Mouse (Mus musculus): ENCODE data around the gene Spsb1. TPM values are rescaled to one million over a fixed set of nuclear protein-coding genes. Genes with fewer than 3 reads are reported as not detected.

Gene Spsb1
- total and polyA plus RNA-seq, 3 experiments: 0.08 TPM; not detected in 2

DNA sequence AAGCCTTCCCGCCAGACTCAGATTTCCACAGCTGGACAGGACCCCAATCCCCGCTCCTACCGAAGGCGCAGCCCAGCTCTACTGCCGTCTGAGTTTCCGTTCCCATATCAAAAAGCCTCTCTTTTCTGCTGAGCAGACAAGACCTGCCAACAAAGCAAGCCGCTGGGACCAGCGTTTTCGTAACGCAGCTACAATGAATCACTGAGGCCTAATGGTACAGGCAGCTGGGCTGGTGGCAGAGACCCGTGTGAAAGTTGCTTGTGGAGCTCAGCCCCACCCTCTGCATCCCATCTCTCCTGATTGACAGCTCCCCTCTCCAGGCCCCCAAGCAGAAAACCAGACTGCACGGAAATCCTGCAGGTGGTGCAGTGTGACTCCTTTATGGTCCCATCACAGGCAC is 34.0 kb downstream of the Spsb1 start:
- DNase-seq (ENCODE audit: low spot score) (no peak), ATAC-seq (ENCODE audit: extremely low read depth, insufficient number of reproducible peaks, low FRiP score, poor library complexity, severe bottlenecking) (no peak)
- H3K4me1 ChIP-seq (ENCODE audit: insufficient read depth, low read depth, low read length): no peaks in the 10 kb centered on the region
- no peak overlapping the region for H3K4me3 ChIP-seq (ENCODE audit: low read depth, low read length)
- TF ChIP-seq TAL1 (conservative IDR thresholded peaks at IDR 0.05; ENCODE audit: low read depth, low read length) (no peak), CTCF (IDR thresholded peaks at IDR 0.05; ENCODE audit: low read depth, low read length) (no peak), GATA1 (IDR thresholded peaks at IDR 0.05; ENCODE audit: borderline replicate concordance, low read length) (no peak), GATA2 (IDR thresholded peaks at IDR 0.05; ENCODE audit: borderline replicate concordance, low read depth, low read length) (no peak), POLR2AphosphoS5 (IDR thresholded peaks at IDR 0.05; ENCODE audit: insufficient replicate concordance, low read depth, low read length) (no peak)
- no peaks in the 10 kb centered on the region for H3K9me3 ChIP-seq (replicated peaks)
- H3K36me3 ChIP-seq (replicated peaks): no peaks in the 10 kb centered on the region
- H3K27me3 ChIP-seq (ENCODE audit: insufficient read depth, low read length): peaks cover 2% of the 10 kb centered on the region; the same call in 1 of the 2 replicates

- ATAC-seq (ENCODE audit: extremely low read depth, insufficient number of reproducible peaks, low FRiP score, poor library complexity, severe bottlenecking) (no peak), DNase-seq (ENCODE audit: low spot score) (no peak)
- Histone ChIP-seq H3K4me1 (ENCODE audit: insufficient read depth, low read depth, low read length) (no peaks in the 10 kb centered on the region), H3K4me3 (ENCODE audit: low read depth, low read length) (no peak overlapping the region), H3K36me3 (replicated peaks) (no peaks in the 10 kb centered on the region), H3K27me3 (ENCODE audit: insufficient read depth, low read length) (peaks cover 2% of the 10 kb centered on the region; the same call in 1 of the 2 replicates), H3K9me3 (replicated peaks) (no peaks in the 10 kb centered on the region)
- TF ChIP-seq TAL1 (conservative IDR thresholded peaks at IDR 0.05; ENCODE audit: low read depth, low read length) (no peak), CTCF (IDR thresholded peaks at IDR 0.05; ENCODE audit: low read depth, low read length) (no peak), POLR2AphosphoS5 (IDR thresholded peaks at IDR 0.05; ENCODE audit: insufficient replicate concordance, low read depth, low read length) (no peak), GATA1 (IDR thresholded peaks at IDR 0.05; ENCODE audit: borderline replicate concordance, low read length) (no peak), GATA2 (IDR thresholded peaks at IDR 0.05; ENCODE audit: borderline replicate concordance, low read depth, low read length) (no peak)
Measured at GRCm38 (mm10) chr4:149918455-149919070, 36.3 kb downstream of the Spsb1 start.

- Histone ChIP-seq H3K4me3 (ENCODE audit: low read depth, low read length) (no peak overlapping the region), H3K4me1 (ENCODE audit: insufficient read depth, low read depth, low read length) (no peaks in the 10 kb centered on the region), H3K27me3 (ENCODE audit: insufficient read depth, low read length) (peaks cover 2% of the 10 kb centered on the region; the same call in 1 of the 2 replicates), H3K36me3 (replicated peaks) (no peaks in the 10 kb centered on the region), H3K9me3 (replicated peaks) (no peaks in the 10 kb centered on the region)
- no peak for DNase-seq (ENCODE audit: low spot score)
- TF ChIP-seq GATA1 (IDR thresholded peaks at IDR 0.05; ENCODE audit: borderline replicate concordance, low read length) (no peak), CTCF (IDR thresholded peaks at IDR 0.05; ENCODE audit: low read depth, low read length) (no peak), POLR2AphosphoS5 (IDR thresholded peaks at IDR 0.05; ENCODE audit: insufficient replicate concordance, low read depth, low read length) (no peak), TAL1 (conservative IDR thresholded peaks at IDR 0.05; ENCODE audit: low read depth, low read length) (no peak), GATA2 (IDR thresholded peaks at IDR 0.05; ENCODE audit: borderline replicate concordance, low read depth, low read length) (no peak)
- no peak for ATAC-seq (ENCODE audit: extremely low read depth, insufficient number of reproducible peaks, low FRiP score, poor library complexity, severe bottlenecking)
Measured at GRCm38 (mm10) chr4:149916831-149917230, 38.0 kb downstream of the Spsb1 start.

GRCm38 (mm10) chr4:149913709-149914370 is 41.0 kb downstream of the Spsb1 start:
- Histone ChIP-seq H3K9me3 (replicated peaks) (no peaks in the 10 kb centered on the region), H3K36me3 (replicated peaks) (no peaks in the 10 kb centered on the region), H3K4me1 (ENCODE audit: insufficient read depth, low read depth, low read length) (no peaks in the 10 kb centered on the region), H3K27me3 (ENCODE audit: insufficient read depth, low read length) (peaks cover 2% of the 10 kb centered on the region; the same call in 1 of the 2 replicates), H3K4me3 (ENCODE audit: low read depth, low read length) (no peak overlapping the region)
- no peak for TF ChIP-seq TAL1 (conservative IDR thresholded peaks at IDR 0.05; ENCODE audit: low read depth, low read length)
- no peak for TF ChIP-seq GATA1 (IDR thresholded peaks at IDR 0.05; ENCODE audit: borderline replicate concordance, low read length)
- TF ChIP-seq CTCF (IDR thresholded peaks at IDR 0.05; ENCODE audit: low read depth, low read length): no peak
- TF ChIP-seq GATA2 (IDR thresholded peaks at IDR 0.05; ENCODE audit: borderline replicate concordance, low read depth, low read length): no peak
- TF ChIP-seq POLR2AphosphoS5 (IDR thresholded peaks at IDR 0.05; ENCODE audit: insufficient replicate concordance, low read depth, low read length): no peak
- ATAC-seq (ENCODE audit: extremely low read depth, insufficient number of reproducible peaks, low FRiP score, poor library complexity, severe bottlenecking) (no peak), DNase-seq (ENCODE audit: low spot score) (no peak)

GRCm38 (mm10) chr4:149912451-149912850 is 42.4 kb downstream of the Spsb1 start:
- H3K4me1 ChIP-seq (ENCODE audit: insufficient read depth, low read depth, low read length): no peaks in the 10 kb centered on the region
- H3K9me3 ChIP-seq (replicated peaks): no peaks in the 10 kb centered on the region
- no peak for TF ChIP-seq POLR2AphosphoS5 (IDR thresholded peaks at IDR 0.05; ENCODE audit: insufficient replicate concordance, low read depth, low read length)
- TF ChIP-seq GATA1 (IDR thresholded peaks at IDR 0.05; ENCODE audit: borderline replicate concordance, low read length): no peak
- no peak for TF ChIP-seq CTCF (IDR thresholded peaks at IDR 0.05; ENCODE audit: low read depth, low read length)
- no peak for TF ChIP-seq TAL1 (conservative IDR thresholded peaks at IDR 0.05; ENCODE audit: low read depth, low read length)
- TF ChIP-seq GATA2 (IDR thresholded peaks at IDR 0.05; ENCODE audit: borderline replicate concordance, low read depth, low read length): no peak
- no peaks in the 10 kb centered on the region for H3K36me3 ChIP-seq (replicated peaks)
- DNase-seq (ENCODE audit: low spot score) (no peak), ATAC-seq (ENCODE audit: extremely low read depth, insufficient number of reproducible peaks, low FRiP score, poor library complexity, severe bottlenecking) (no peak)
- H3K4me3 ChIP-seq (ENCODE audit: low read depth, low read length): no peak overlapping the region
- no peaks in the 10 kb centered on the region for H3K27me3 ChIP-seq (ENCODE audit: insufficient read depth, low read length)

GRCm38 (mm10) chr4:149910558-149910957 is 44.3 kb downstream of the Spsb1 start:
- DNase-seq (ENCODE audit: low spot score) (no peak), ATAC-seq (ENCODE audit: extremely low read depth, insufficient number of reproducible peaks, low FRiP score, poor library complexity, severe bottlenecking) (no peak)
- Histone ChIP-seq H3K27me3 (ENCODE audit: insufficient read depth, low read length) (no peaks in the 10 kb centered on the region), H3K4me1 (ENCODE audit: insufficient read depth, low read depth, low read length) (no peaks in the 10 kb centered on the region), H3K36me3 (replicated peaks) (no peaks in the 10 kb centered on the region), H3K9me3 (replicated peaks) (no peaks in the 10 kb centered on the region), H3K4me3 (ENCODE audit: low read depth, low read length) (no peak overlapping the region)
- TF ChIP-seq TAL1 (conservative IDR thresholded peaks at IDR 0.05; ENCODE audit: low read depth, low read length) (no peak), GATA1 (IDR thresholded peaks at IDR 0.05; ENCODE audit: borderline replicate concordance, low read length) (no peak), CTCF (IDR thresholded peaks at IDR 0.05; ENCODE audit: low read depth, low read length) (no peak), POLR2AphosphoS5 (IDR thresholded peaks at IDR 0.05; ENCODE audit: insufficient replicate concordance, low read depth, low read length) (no peak), GATA2 (IDR thresholded peaks at IDR 0.05; ENCODE audit: borderline replicate concordance, low read depth, low read length) (no peak)

Data from G1E (cell line).